Mouse (Mus musculus) urinary bladder, postnatal 14 days (tissue): ENCODE results near the gene Socs3.

ENCODE experiments used
- DNase-seq: peaks from one replicate; pipeline ENCODE4 v3.0.0; 2021; ENCODE audit warnings: low spot score

The Socs3 gene

GRCm38 (mm10) chr11:117995255-117995654 is 25.4 kb upstream of the Socs3 start:
- DNase-seq, result no peak

GRCm38 (mm10) chr11:117994250-117995057 is 24.6 kb upstream of the Socs3 start:
- DNase-seq, result peak; percentile 66

GRCm38 (mm10) chr11:117993190-117994175 is 23.6 kb upstream of the Socs3 start:
- DNase-seq, result no peak

GRCm38 (mm10) chr11:117991502-117992470 is 21.9 kb upstream of the Socs3 start:
- no peak for DNase-seq

- no peak for DNase-seq
These were observed 20.1 kb upstream of the Socs3 start for GRCm38 (mm10) chr11:117989926-117990325.

GRCm38 (mm10) chr11:117989241-117989640 is 19.4 kb upstream of the Socs3 start:
- DNase-seq, result no peak

GRCm38 (mm10) chr11:117987968-117988367 is 18.1 kb upstream of the Socs3 start:
- DNase-seq, result no peak

- no peak for DNase-seq
These were observed 17.2 kb upstream of the Socs3 start for GRCm38 (mm10) chr11:117987032-117987451.

GRCm38 (mm10) chr11:117986126-117987031 is 16.5 kb upstream of the Socs3 start, which contains the start of gene Pgs1:
Pgs1 (plus strand) TSS chr11:117986292.
- peak; percentile 90 for DNase-seq

- no peak for DNase-seq
These were observed 13.9 kb upstream of the Socs3 start for GRCm38 (mm10) chr11:117983770-117984169.

GRCm38 (mm10) chr11:117982426-117982825 is 12.6 kb upstream of the Socs3 start:
- DNase-seq, result no peak

GRCm38 (mm10) chr11:117979388-117979787 is 9.5 kb upstream of the Socs3 start:
- DNase-seq, result no peak

- DNase-seq, result no peak
These were observed 8.0 kb upstream of the Socs3 start for GRCm38 (mm10) chr11:117977694-117978360.

GRCm38 (mm10) chr11:117976081-117976582 is 6.3 kb upstream of the Socs3 start:
- DNase-seq, result no peak

GRCm38 (mm10) chr11:117975211-117975967 is 5.5 kb upstream of the Socs3 start:
- no peak for DNase-seq

GRCm38 (mm10) chr11:117974327-117975125 is 4.7 kb upstream of the Socs3 start:
- no peak for DNase-seq

GRCm38 (mm10) chr11:117973569-117973968 is 3.7 kb upstream of the Socs3 start:
- DNase-seq, result no peak
